In the genomic region with DNA sequence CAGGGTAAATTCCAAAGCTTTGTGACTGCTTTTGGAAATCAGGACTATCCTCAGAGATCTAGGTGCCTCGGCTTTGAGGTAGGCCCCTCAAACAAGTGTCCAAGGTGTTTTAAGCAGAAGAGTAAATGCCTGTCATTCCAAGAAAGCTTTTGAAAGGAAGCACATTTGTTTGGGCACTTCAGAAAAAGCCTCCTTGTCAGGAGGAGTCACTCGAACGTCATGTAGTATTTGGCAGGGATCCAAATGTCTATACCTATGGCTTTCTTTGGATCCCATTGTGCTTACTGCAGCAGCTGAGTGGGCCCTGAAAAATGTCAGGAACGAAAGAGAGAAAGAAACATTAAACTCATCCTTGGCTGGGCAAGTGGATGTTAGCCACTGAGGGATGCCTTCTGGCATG, we compare ENCODE assay signal across 34 mouse cellular contexts. TPM values are rescaled to one million over a fixed set of nuclear protein-coding genes. Genes with fewer than 3 reads are reported as not detected.
"Had no signal": no experiment of that assay in that cellular context is flagged by ENCODE, and none has a peak within 500 bp of the region (broad histone marks: within the 10 kb centered on the region; RNA-seq: fewer than 3 reads in every experiment).

No protein-coding gene starts in this region.

- H3K4me2 ChIP-seq: heart, embryonic 11.5 days; heart, embryonic 13.5 days; heart, embryonic 15.5 days; hindbrain, embryonic 12.5 days; hindbrain, embryonic 14.5 days; intestine, embryonic 15.5 days; limb, embryonic 12.5 days had no signal

- H3K9ac ChIP-seq: forebrain, postnatal 0 days; heart, embryonic 13.5 days; heart, embryonic 15.5 days; hindbrain, embryonic 12.5 days; hindbrain, embryonic 14.5 days; intestine, embryonic 15.5 days; limb, embryonic 12.5 days had no signal

- H3K4me1 ChIP-seq: heart, embryonic 15.5 days; intestine, embryonic 15.5 days; limb, embryonic 12.5 days had no signal

- H3K9me3 ChIP-seq: heart, embryonic 13.5 days; heart, embryonic 15.5 days; hindbrain, embryonic 10.5 days; hindbrain, embryonic 12.5 days; intestine, embryonic 15.5 days; limb, embryonic 10.5 days; limb, embryonic 12.5 days had no signal

- H3K27ac ChIP-seq: heart, adult 2 months; heart, embryonic 13.5 days; heart, embryonic 15.5 days; hindbrain, embryonic 12.5 days; hindbrain, embryonic 14.5 days; intestine, embryonic 15.5 days; layer of hippocampus, adult 2 months; left cerebral cortex, adult 2 months; limb, embryonic 10.5 days; limb, embryonic 12.5 days had no signal

- DNase-seq: forebrain, postnatal 0 days; gastrocnemius, postnatal 14 days; gastrocnemius, postnatal 36 days; heart, adult 11 months; heart, adult 2 months; heart, postnatal 14 days; heart, postnatal 4 days; kidney, adult 18-20 months; kidney, adult 8-10 months; kidney, postnatal 10 days; kidney, postnatal 25 days; kidney, postnatal 4 days had no signal

- H3K27me3 ChIP-seq: heart, embryonic 15.5 days; hindbrain, embryonic 12.5 days; intestine, embryonic 15.5 days; limb, embryonic 12.5 days had no signal

- H3K36me3 ChIP-seq: heart, embryonic 13.5 days; heart, embryonic 15.5 days; hindbrain, embryonic 10.5 days; hindbrain, embryonic 12.5 days; intestine, embryonic 15.5 days; limb, embryonic 10.5 days; limb, embryonic 12.5 days had no signal

- H3K4me3 ChIP-seq: heart, adult 2 months; heart, embryonic 13.5 days; heart, embryonic 15.5 days; hindbrain, embryonic 10.5 days; hindbrain, embryonic 12.5 days; intestine, embryonic 15.5 days; layer of hippocampus, adult 2 months; left cerebral cortex, adult 2 months; limb, embryonic 10.5 days; limb, embryonic 12.5 days had no signal

- ATAC-seq: forebrain, postnatal 0 days; hindbrain, embryonic 16.5 days; inflammation-experienced regulatory T-cells, adult 6 months; intestine, embryonic 15.5 days; intestine, postnatal 0 days had no signal

RNA-seq across cellular contexts. Expression of gene Capn8, which starts 27.6 kb away (rescaled TPM):
- total RNA-seq: forebrain, postnatal 0 days; gastrocnemius, adult 18-20 months; gastrocnemius, adult 8-10 months; gastrocnemius, postnatal 14 days; gastrocnemius, postnatal 36 days; heart, adult 2 months; heart, postnatal 14 days; heart, postnatal 4 days; layer of hippocampus, adult 2 months; layer of hippocampus, postnatal 10 days; layer of hippocampus, postnatal 25 days; left cerebral cortex, adult 2 months; left cerebral cortex, postnatal 36 days had no signal
- polyA plus RNA-seq: heart, adult 2 months; heart, embryonic 11.5 days; heart, embryonic 13.5 days; heart, embryonic 15.5 days; heart, postnatal 0 days; hindbrain, embryonic 12.5 days; hindbrain, embryonic 14.5 days; inflammation-experienced regulatory T-cells, adult 6 months; kidney, embryonic 14.5 days; kidney, embryonic 16.5 days; limb, embryonic 10.5 days; limb, embryonic 12.5 days had no signal
